Mouse (Mus musculus) monocyte, adult 5-6 weeks (primary cell): ENCODE results near the gene Celsr3. TPM values are rescaled to one million over a fixed set of nuclear protein-coding genes. Genes with fewer than 3 reads are reported as not detected.

Experiments
- ATAC-seq: fragments of 153-309, 156-312 bp; replicated peaks from 2 replicates; pipeline ENCODE4 v1.8.0; 2017; ENCODE audit warnings: mild to moderate bottlenecking; ENCODE audit not compliant: low TSS enrichment, insufficient number of reproducible peaks, severe bottlenecking, poor library complexity, low FRiP score
- total RNA-seq: library from RNA; stranded (forward); fragments of 200-1000, 200-491, 200-594 nt; gene quantifications from 3 replicates; pipeline ENCODE4 v1.2.3, GENCODE M21; 2017

Gene Celsr3
- total RNA-seq, 1 experiment from 2014 or later = 0.48 TPM

GRCm38 (mm10) chr9:108842989-108843388 is 16.9 kb downstream of the Celsr3 start:
- 0 out of 2 replicates have a peak, but pooled peaks have one; percentile 25 for ATAC-seq

- no peak for ATAC-seq
These were observed 19.3 kb downstream of the Celsr3 start for GRCm38 (mm10) chr9:108845390-108845789.

- ATAC-seq = no peak
These were observed 21.3 kb downstream of the Celsr3 start for GRCm38 (mm10) chr9:108847374-108847773.

- ATAC-seq = no peak
These were observed 22.3 kb downstream of the Celsr3 start for GRCm38 (mm10) chr9:108848419-108848818.

GRCm38 (mm10) chr9:108852976-108853375 is 26.9 kb downstream of the Celsr3 start, which contains the start of gene Slc26a6:
Slc26a6 (plus strand) TSS chr9:108853283.
- peak; percentile 28; the same call in 1 of the 2 replicates for ATAC-seq

DNA sequence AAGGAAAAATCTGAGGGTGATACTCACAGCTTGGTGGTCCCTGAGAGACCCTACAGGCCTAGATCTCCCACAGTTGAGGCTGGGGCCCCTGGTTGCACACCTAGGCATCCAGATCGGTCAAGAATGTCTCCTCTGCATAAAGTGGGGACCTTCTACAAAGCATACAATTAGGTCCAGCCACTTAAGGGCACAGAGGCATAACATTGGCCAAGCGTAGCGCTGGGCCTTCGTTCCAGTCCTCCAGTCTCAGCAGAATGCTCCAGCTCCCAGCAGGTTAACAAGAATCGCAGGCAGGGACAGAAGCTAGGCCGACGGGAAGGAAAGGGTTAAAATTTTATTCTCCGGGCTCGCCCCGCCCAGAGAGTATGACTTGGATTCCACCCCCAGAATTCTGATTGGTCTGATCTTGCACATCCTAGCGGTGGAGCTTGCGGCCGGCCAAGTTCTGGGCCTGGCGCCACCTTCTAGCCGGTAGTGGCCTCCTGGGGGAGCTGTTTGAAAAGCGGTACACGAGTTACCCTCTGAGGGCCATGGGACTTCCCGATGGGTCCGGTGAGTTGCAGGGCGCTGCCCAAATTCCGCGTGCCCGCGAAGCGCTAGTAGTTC is 27.6 kb downstream of the Celsr3 start:
- peak; percentile 90 for ATAC-seq

DNA sequence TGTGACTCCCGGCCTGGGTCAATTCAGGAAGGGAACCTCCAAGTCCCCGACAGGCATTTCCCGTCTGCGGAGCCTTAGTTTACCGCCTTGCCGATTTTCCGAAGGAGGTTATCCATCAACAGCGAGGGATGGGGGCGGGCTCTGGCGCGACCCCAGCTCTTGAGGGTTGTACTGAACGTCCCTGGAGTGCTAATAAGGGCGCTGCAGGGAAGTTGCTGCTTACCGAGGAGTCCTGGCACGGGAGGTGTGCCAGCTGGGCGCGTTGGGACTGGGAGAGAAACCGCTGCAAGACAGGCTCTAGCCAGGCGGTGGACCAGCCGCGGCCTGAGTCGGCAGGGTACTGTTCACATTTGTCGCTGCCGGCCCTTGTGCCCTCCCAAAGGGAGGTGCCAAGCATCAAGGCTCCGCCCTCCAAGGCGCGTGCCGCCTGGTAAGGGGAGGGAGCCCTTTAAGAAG is 28.1 kb downstream of the Celsr3 start:
- ATAC-seq = peak; percentile 66

- no peak for ATAC-seq
These were observed 29.2 kb downstream of the Celsr3 start for GRCm38 (mm10) chr9:108855335-108855734.

DNA sequence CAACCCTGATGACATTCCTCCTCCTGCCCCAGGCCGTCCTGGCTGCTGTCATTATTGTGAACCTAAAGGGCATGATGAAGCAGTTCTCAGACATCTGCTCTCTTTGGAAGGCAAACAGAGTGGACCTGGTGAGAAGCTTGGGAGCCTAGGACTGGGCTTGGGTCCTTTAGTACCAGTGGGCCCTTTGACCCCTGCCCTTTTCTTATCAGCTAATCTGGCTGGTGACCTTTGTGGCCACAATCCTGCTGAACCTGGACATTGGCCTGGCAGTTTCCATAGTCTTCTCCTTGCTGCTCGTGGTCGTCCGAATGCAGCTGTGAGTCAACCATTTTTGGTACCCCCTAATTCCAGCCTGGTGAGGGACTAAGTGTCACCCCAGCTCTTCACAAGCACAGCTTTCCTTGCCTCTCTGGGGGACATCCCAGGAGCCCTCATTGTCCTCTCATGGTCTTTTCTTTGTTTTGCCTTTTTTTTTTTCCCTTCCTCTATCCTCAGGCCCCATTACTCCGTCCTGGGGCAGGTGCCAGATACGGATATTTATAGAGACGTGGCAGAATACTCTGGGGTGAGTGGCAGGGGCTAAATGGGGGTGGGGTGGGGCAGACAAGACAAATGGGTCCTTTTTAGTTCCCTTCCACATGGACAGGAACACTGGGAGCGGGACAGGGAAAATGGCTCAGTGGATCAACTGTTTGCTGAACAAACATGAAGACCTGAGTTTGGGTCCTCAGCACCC is 32.8 kb downstream of the Celsr3 start:
- no peak for ATAC-seq

Other genes starting within 250 kb of the Celsr3 start
- gene Wdr6, start 247.6 kb upstream of the Celsr3 start, total RNA-seq = 3.6 to 11.4 TPM (median 5.8 TPM) in 3 replicates
- 0.75 to 2.6 TPM (median 0.87 TPM) in 3 replicates for gene P4htm, start 228.7 kb upstream of the Celsr3 start, total RNA-seq
- gene Arih2, start 176.9 kb upstream of the Celsr3 start, total RNA-seq = 163 to 214 TPM (median 169 TPM) in 3 replicates
- gene Slc25a20, start 164.2 kb upstream of the Celsr3 start, total RNA-seq = 41.3 to 54.1 TPM (median 43.3 TPM) in 3 replicates
- 13.1 to 24.5 TPM (median 23.8 TPM) in 3 replicates for gene Prkar2a, start 137.0 kb upstream of the Celsr3 start, total RNA-seq
- gene Ip6k2, start 42.5 kb upstream of the Celsr3 start, total RNA-seq = 34.7 to 78.2 TPM (median 74.6 TPM) in 3 replicates
- 1.8 to 7.4 TPM (median 4.9 TPM) in 3 replicates for gene Nckipsd, start 18.0 kb upstream of the Celsr3 start, total RNA-seq
- 6.2 to 10.0 TPM (median 8.4 TPM) in 3 replicates for gene Slc26a6, start 27.0 kb downstream of the Celsr3 start, total RNA-seq
- not detected in 3 replicates for gene Tmem89, start 88.3 kb downstream of the Celsr3 start, total RNA-seq
- 130 to 173 TPM (median 135 TPM) in 3 replicates for gene Uqcrc1, start 110.3 kb downstream of the Celsr3 start, total RNA-seq
- 0.19 to 1.2 TPM (median 0.43 TPM) in 3 replicates for gene Col7a1, start 127.3 kb downstream of the Celsr3 start, total RNA-seq
- gene Ucn2, start 159.7 kb downstream of the Celsr3 start, total RNA-seq = not detected in 3 replicates
- gene Pfkfb4, start 165.5 kb downstream of the Celsr3 start, total RNA-seq = 48.6 to 70.1 TPM (median 67.8 TPM) in 3 replicates
- gene Shisa5, start 212.2 kb downstream of the Celsr3 start, total RNA-seq = 523 to 1,277 TPM (median 526 TPM) in 3 replicates
- 47.4 to 94.7 TPM (median 64.7 TPM) in 3 replicates for gene Trex1, start 233.4 kb downstream of the Celsr3 start, total RNA-seq
- 11.1 to 17.6 TPM (median 15.7 TPM) in 3 replicates for gene Atrip, start 247.8 kb downstream of the Celsr3 start, total RNA-seq